12 mouse cellular contexts compared by ENCODE assay signal in the genomic region with DNA sequence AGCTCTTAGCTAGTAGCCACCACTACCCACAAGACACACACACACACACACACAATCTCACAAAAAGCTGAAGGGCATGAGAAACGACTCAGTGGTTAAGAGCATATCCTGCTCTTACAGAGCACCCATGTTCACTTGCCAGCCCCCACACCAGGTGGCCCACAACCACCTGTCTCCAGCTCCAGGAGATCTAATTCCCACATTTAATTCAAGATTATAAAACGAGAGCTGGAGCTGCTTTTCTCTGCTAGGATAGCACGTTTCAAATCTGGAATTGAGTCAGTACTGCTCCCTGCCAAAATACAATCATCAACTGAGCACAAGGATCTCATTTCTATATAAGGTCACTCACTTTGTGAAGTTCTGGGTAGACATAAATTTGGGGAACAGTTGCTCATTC.
"Had no signal": no experiment of that assay in that cellular context is flagged by ENCODE, and none has a peak within 500 bp of the region (broad histone marks: within the 10 kb centered on the region; RNA-seq: fewer than 3 reads in every experiment).

No protein-coding gene starts in this region.

- H3K9me3 ChIP-seq: limb, embryonic 12.5 days; midbrain, embryonic 13.5 days had no signal

- DNase-seq: kidney, adult 18-20 months; kidney, postnatal 10 days; kidney, postnatal 4 days; liver; lung, adult 18-20 months; lung, postnatal 36 days; right cerebral cortex, postnatal 14 days; spleen, adult 18-20 months; thymus, postnatal 4 days had no signal

- H3K27me3 ChIP-seq: limb, embryonic 12.5 days; midbrain, embryonic 13.5 days had no signal

- H3K4me1 ChIP-seq: limb, embryonic 12.5 days; midbrain, embryonic 13.5 days had no signal

- ATAC-seq: midbrain, embryonic 13.5 days had no signal

- H3K4me3 ChIP-seq: limb, embryonic 12.5 days; midbrain, embryonic 13.5 days had no signal

- H3K27ac ChIP-seq: limb, embryonic 12.5 days; liver, embryonic 14.5 days; midbrain, embryonic 13.5 days had no signal

- H3K4me2 ChIP-seq: limb, embryonic 12.5 days; midbrain, embryonic 13.5 days had no signal

- H3K9ac ChIP-seq: limb, embryonic 12.5 days; liver, embryonic 14.5 days; midbrain, embryonic 13.5 days had no signal
